Mouse (Mus musculus) lung, postnatal 0 days (tissue): ENCODE data around the gene Mob3b. TPM values are rescaled to one million over a fixed set of nuclear protein-coding genes. Genes with fewer than 3 reads are reported as not detected.

Experiments
- ATAC-seq: fragments of 200-750 bp; cut with Nextera tagmentation; 2 replicates; pipeline ENCODE4 v1.8.0; 2017; ENCODE audit warnings: moderate library complexity
- DNase-seq: peaks from one replicate; pipeline ENCODE4 v3.0.0-alpha.2; 2016; ENCODE audit warnings: low spot score
- H3K27ac ChIP-seq: fragments of 300-500 bp; sonication (generic); 2 replicates; pipeline ENCODE4 v1.5.1; 2014; ENCODE audit warnings: antibody characterized with exemption, mild to moderate bottlenecking, low read length, mixed read lengths
- H3K27me3 ChIP-seq: fragments of 300-500 bp; sonication (generic); replicated peaks from 2 replicates; pipeline ENCODE4 v1.6.1; 2014; ENCODE audit warnings: low read length, mixed read lengths; ENCODE audit not compliant: insufficient read depth
- H3K36me3 ChIP-seq: fragments of 300-500 bp; sonication (generic); 2 replicates; pipeline ENCODE4 v1.6.1; 2014; ENCODE audit warnings: low read length, mixed read lengths; ENCODE audit not compliant: insufficient read depth
- H3K4me1 ChIP-seq: fragments of 300-500 bp; sonication (generic); 2 replicates; pipeline ENCODE4 v1.6.1; 2014; ENCODE audit warnings: antibody characterized with exemption, low read depth, low read length, mixed read lengths; ENCODE audit not compliant: insufficient read depth
- H3K4me2 ChIP-seq: fragments of 300-500 bp; sonication (generic); replicated peaks from 2 replicates; pipeline ENCODE4 v1.6.1; 2014; ENCODE audit warnings: low read depth, mild to moderate bottlenecking, low read length, moderate library complexity, mixed read lengths
- H3K4me3 ChIP-seq: fragments of 300-500 bp; sonication (generic); 2 replicates; pipeline ENCODE4 v1.5.1; 2014; ENCODE audit warnings: low read depth, low read length
- H3K9ac ChIP-seq: fragments of 300-500 bp; sonication (generic); replicated peaks from 2 replicates; pipeline ENCODE4 v1.6.1; 2014; ENCODE audit warnings: low read depth, mild to moderate bottlenecking
- H3K9me3 ChIP-seq: fragments of 300-500 bp; sonication (generic); 2 replicates; pipeline ENCODE4 v1.6.1; 2016; ENCODE audit warnings: low read length, mixed read lengths
- CTCF ChIP-seq: IDR thresholded peaks from 2 replicates; pipeline ENCODE4 v1.5.1; 2016; ENCODE audit warnings: antibody characterized with exemption, mild to moderate bottlenecking
- EP300 ChIP-seq: IDR thresholded peaks from 2 replicates; pipeline ENCODE4 v1.6.1; 2016; ENCODE audit warnings: antibody characterized with exemption, mild to moderate bottlenecking, control low read depth
- WGBS: fragments of 180-500 bp; shearing (Covaris S2); extraction: QIAGEN DNeasy Blood & Tissue Kit; methylation state at CpG from one replicate; pipeline ENCODE4 v1.1.7; 2014; 5-methylcytosine and 5-hydroxymethylcytosine counted together
- polyA plus RNA-seq: library from polyadenylated mRNA; unstranded; fragments of >200 nt; fragmentation: Nextera tagmentation; extraction: Ambion mirVana; gene quantifications from 2 replicates; pipeline ENCODE4 v1.2.1, GENCODE M21; 2015

The Mob3b gene
- polyA plus RNA-seq, 1 experiment from 2014 or later = 14.7 TPM

- TF ChIP-seq EP300 = no peak
Observed at GRCm38 (mm10) chr4:34981301-34982172, 175.7 kb downstream of the Mob3b start.

GRCm38 (mm10) chr4:34980461-34981039 is 176.7 kb downstream of the Mob3b start:
- H3K4me1 ChIP-seq = no peaks in the 10 kb centered on the region
- H3K9me3 ChIP-seq = no peaks in the 10 kb centered on the region
- H3K27me3 ChIP-seq = no peaks in the 10 kb centered on the region
- no peak overlapping the region for H3K4me3 ChIP-seq
- DNase-seq (no peak), ATAC-seq (no peak)
- no peak overlapping the region for H3K9ac ChIP-seq
- WGBS = 79% methylated on average over 8 of the region's 8 CpGs
- no peaks in the 10 kb centered on the region for H3K36me3 ChIP-seq
- H3K27ac ChIP-seq = no peak overlapping the region
- TF ChIP-seq EP300 (no peak), CTCF (no peak)
- H3K4me2 ChIP-seq = no peak overlapping the region

More at GRCm38 (mm10) chr4:34981301-34982172, 175.7 kb downstream of the Mob3b start:
- no peak overlapping the region for H3K4me3 ChIP-seq
- no peaks in the 10 kb centered on the region for H3K27me3 ChIP-seq
- ATAC-seq = no peak
- no peaks in the 10 kb centered on the region for H3K4me1 ChIP-seq
- H3K36me3 ChIP-seq = no peaks in the 10 kb centered on the region
- 65% methylated on average over 8 of the region's 8 CpGs for WGBS
- H3K9ac ChIP-seq = no peak overlapping the region
- DNase-seq = no peak
- no peaks in the 10 kb centered on the region for H3K9me3 ChIP-seq
- no peak overlapping the region for H3K27ac ChIP-seq
- no peak overlapping the region for H3K4me2 ChIP-seq

- WGBS = 62% methylated on average over 4 of the region's 4 CpGs
- no peak overlapping the region; the same call in 1 of the 2 replicates for H3K4me2 ChIP-seq
- H3K4me1 ChIP-seq = no peaks in the 10 kb centered on the region
- no peaks in the 10 kb centered on the region for H3K9me3 ChIP-seq
- no peak overlapping the region for H3K27ac ChIP-seq
- TF ChIP-seq CTCF (no peak), EP300 (no peak)
- no peak overlapping the region for H3K9ac ChIP-seq
- DNase-seq (no peak), ATAC-seq (no peak)
- H3K36me3 ChIP-seq = no peaks in the 10 kb centered on the region
- no peak overlapping the region for H3K4me3 ChIP-seq
- H3K27me3 ChIP-seq = no peaks in the 10 kb centered on the region
Observed at GRCm38 (mm10) chr4:34976916-34977702, 180.2 kb downstream of the Mob3b start.

GRCm38 (mm10) chr4:34976331-34976778 is 180.9 kb downstream of the Mob3b start:
- Histone ChIP-seq H3K27ac (no peak overlapping the region), H3K4me2 (peak overlapping the region; percentile 27), H3K9ac (no peak overlapping the region), H3K9me3 (no peaks in the 10 kb centered on the region), H3K4me1 (no peaks in the 10 kb centered on the region), H3K27me3 (no peaks in the 10 kb centered on the region), H3K4me3 (no peak overlapping the region), H3K36me3 (no peaks in the 10 kb centered on the region)
- ATAC-seq (peak; percentile 43), DNase-seq (peak; percentile 57)
- TF ChIP-seq EP300 (no peak), CTCF (no peak)
- WGBS = 30% methylated on average over 13 of the region's 13 CpGs

GRCm38 (mm10) chr4:34974795-34975194 is 182.5 kb downstream of the Mob3b start:
- Histone ChIP-seq H3K27me3 (no peaks in the 10 kb centered on the region), H3K4me3 (no peak overlapping the region), H3K9me3 (no peaks in the 10 kb centered on the region), H3K27ac (no peak overlapping the region), H3K36me3 (no peaks in the 10 kb centered on the region), H3K4me1 (no peaks in the 10 kb centered on the region), H3K4me2 (no peak overlapping the region), H3K9ac (no peak overlapping the region)
- TF ChIP-seq EP300 = no peak
- TF ChIP-seq CTCF = no peak
- no peak for DNase-seq
- WGBS = 60% methylated on average over 5 of the region's 5 CpGs
- ATAC-seq = no peak

GRCm38 (mm10) chr4:34967541-34967940 is 189.7 kb downstream of the Mob3b start:
- no peak for DNase-seq
- 80% methylated on average over 6 of the region's 6 CpGs for WGBS
- TF ChIP-seq CTCF (no peak), EP300 (no peak)

More at GRCm38 (mm10) chr4:34967541-34967940, 189.7 kb downstream of the Mob3b start:
- Histone ChIP-seq H3K36me3 (no peaks in the 10 kb centered on the region), H3K4me2 (no peak overlapping the region), H3K9me3 (no peaks in the 10 kb centered on the region), H3K27me3 (no peaks in the 10 kb centered on the region), H3K9ac (no peak overlapping the region), H3K4me1 (0 out of 2 replicates have a peak, but pooled peaks cover 7% of the 10 kb centered on the region), H3K27ac (no peak overlapping the region), H3K4me3 (no peak overlapping the region)
- ATAC-seq = no peak
